Mouse (Mus musculus) frontal cortex, postnatal 14 days (tissue): ENCODE results near the gene Dhx34.
A peak's percentile ranks its signal among the peaks of the same experiment; 100 is the strongest.
"Not testable (repeated sequence)": the region's sequence is repeated elsewhere in the genome, so short reads cannot be mapped to it uniquely, and the experiment has no call there.

ENCODE experiments used
- DNase-seq, 2 experiments: peaks; one replicate each; pipeline ENCODE4 v3.0.0; 2022; ENCODE audit warnings: low spot score in 2 of 2

Gene Dhx34

GRCm38 (mm10) chr7:16221582-16222272 lies at the start of gene Dhx34:
Dhx34 (minus strand) TSS chr7:16222037.
- peak; percentile 90 to 93 for DNase-seq

GRCm38 (mm10) chr7:16271139-16271538 lies 49.3 kb upstream of the Dhx34 start:
- DNase-seq, result no peak

- DNase-seq, result not testable (repeated sequence)
These were observed 44.8 kb upstream of the Dhx34 start for GRCm38 (mm10) chr7:16266593-16266992.

GRCm38 (mm10) chr7:16265856-16266255 lies 44.0 kb upstream of the Dhx34 start:
- DNase-seq, result no peak

- DNase-seq, result no peak
These were observed 42.0 kb upstream of the Dhx34 start for GRCm38 (mm10) chr7:16263843-16264242.

GRCm38 (mm10) chr7:16263015-16263787 lies 41.4 kb upstream of the Dhx34 start:
- peak in 1 of 2 experiments; percentile 68 for DNase-seq

- no peak for DNase-seq
These were observed 39.3 kb upstream of the Dhx34 start for GRCm38 (mm10) chr7:16261097-16261496.

GRCm38 (mm10) chr7:16259110-16259590 lies 37.3 kb upstream of the Dhx34 start, which contains the start of gene C5ar1:
C5ar1 (minus strand) TSS chr7:16259540.
- no peak for DNase-seq

- DNase-seq, result no peak
These were observed 36.0 kb upstream of the Dhx34 start for GRCm38 (mm10) chr7:16257830-16258229.

- DNase-seq, result not testable (repeated sequence)
These were observed 34.1 kb upstream of the Dhx34 start for GRCm38 (mm10) chr7:16255963-16256362.

GRCm38 (mm10) chr7:16254195-16254594 lies 32.4 kb upstream of the Dhx34 start:
- DNase-seq, result no peak

GRCm38 (mm10) chr7:16250687-16251086 lies 28.9 kb upstream of the Dhx34 start:
- DNase-seq, result no peak

GRCm38 (mm10) chr7:16245958-16246357 lies 24.1 kb upstream of the Dhx34 start:
- no peak for DNase-seq

GRCm38 (mm10) chr7:16244067-16244466 lies 22.2 kb upstream of the Dhx34 start, which contains the start of gene C5ar2:
C5ar2 (minus strand) TSS chr7:16244154.
- no peak for DNase-seq

- DNase-seq, result no peak
These were observed 20.4 kb upstream of the Dhx34 start for GRCm38 (mm10) chr7:16242198-16242597.

GRCm38 (mm10) chr7:16241787-16242186 lies 19.9 kb upstream of the Dhx34 start:
- no peak for DNase-seq

- DNase-seq, result no peak
These were observed 19.1 kb upstream of the Dhx34 start for GRCm38 (mm10) chr7:16240978-16241303.

GRCm38 (mm10) chr7:16240281-16240977 lies 18.6 kb upstream of the Dhx34 start:
- DNase-seq, result no peak

GRCm38 (mm10) chr7:16239554-16239997 lies 17.7 kb upstream of the Dhx34 start:
- DNase-seq, result no peak

- DNase-seq, result no peak
These were observed 8.0 kb upstream of the Dhx34 start for GRCm38 (mm10) chr7:16229869-16230268.

GRCm38 (mm10) chr7:16213986-16214385 lies 7.9 kb downstream of the Dhx34 start:
- no peak for DNase-seq

GRCm38 (mm10) chr7:16213196-16213595 lies 8.6 kb downstream of the Dhx34 start:
- no peak for DNase-seq
